Mouse (Mus musculus): ENCODE results near the gene Pigz. TPM values are rescaled to one million over a fixed set of nuclear protein-coding genes. Genes with fewer than 3 reads are reported as not detected.

The Pigz gene
- 1 to 10 TPM; 5.9 to 7.5 TPM for total RNA-seq (2021)
- long read RNA-seq, experiment 1, partial matches to known transcripts, result 1 of 8 reads
- long read RNA-seq, experiment 1, other reads (novel, unspliced or antisense), result 4 of 8 reads
- long read RNA-seq, experiment 2, partial matches to known transcripts, result 0 of 5 reads
- long read RNA-seq, experiment 2, other reads (novel, unspliced or antisense), result 5 of 5 reads

DNA sequence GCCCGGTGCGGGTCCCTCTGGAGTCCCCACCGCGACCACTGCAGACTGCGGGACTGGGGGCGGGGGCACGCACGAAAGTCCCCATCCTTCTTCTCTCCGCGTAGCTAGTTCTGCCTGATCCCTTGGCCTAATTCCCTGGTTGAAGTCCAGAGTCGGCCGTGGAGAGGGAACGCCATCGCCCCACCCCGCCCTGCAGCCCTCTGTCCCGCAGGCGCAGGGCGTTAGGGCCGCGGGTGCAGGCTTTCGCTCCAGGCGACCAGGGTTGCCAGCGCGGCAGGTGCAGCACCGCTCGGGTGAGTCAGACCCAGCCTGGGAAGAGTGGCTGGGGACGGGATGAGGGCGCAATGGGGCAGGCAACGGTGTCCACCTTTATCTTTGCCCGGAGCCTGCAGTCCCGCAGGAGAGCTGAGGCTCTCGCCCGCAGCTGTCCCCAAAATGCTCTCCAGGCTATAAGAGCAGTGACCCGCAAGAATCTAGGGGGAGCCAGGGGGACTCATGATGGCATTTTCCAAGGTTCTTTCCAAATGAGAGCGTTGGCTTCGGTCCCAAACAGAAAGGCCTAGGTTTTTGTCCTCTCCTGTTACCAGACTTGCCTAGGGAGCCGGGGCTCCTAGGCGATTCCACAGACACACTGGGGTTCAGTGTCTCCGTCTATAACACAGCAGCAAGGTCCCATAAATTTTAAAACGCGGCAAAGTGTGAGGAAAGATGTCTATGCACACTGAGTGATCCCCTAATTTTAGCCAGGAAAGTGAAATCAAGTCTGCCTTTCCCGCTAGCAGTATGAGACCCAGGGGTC, at the start of gene Pigz:
Gene Pigz (plus strand): TSS at position 101 of the 799 bp plus-strand sequence.
- peak; percentile 73 for DNase-seq

DNA sequence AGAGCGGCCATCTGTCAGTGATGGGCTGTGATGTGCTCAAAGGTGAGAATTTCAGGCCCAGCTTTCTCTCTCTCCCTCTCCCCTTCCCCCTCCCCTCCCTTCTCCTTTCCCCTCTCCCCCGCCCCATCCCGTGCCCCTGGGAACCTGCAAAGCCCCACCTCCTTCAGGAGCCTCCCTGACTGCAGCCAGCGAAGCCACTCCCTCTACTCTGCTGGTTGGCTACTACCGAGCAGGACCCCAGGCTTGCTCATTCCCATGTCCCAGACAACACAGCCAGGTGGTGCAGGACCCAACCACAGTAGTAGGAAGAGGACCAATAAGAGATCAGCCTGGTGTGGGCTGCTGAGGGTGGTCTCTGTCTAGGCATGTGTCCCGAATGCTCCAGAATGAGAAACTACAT, 49.7 kb upstream of the Pigz start:
- no peak for DNase-seq

DNA sequence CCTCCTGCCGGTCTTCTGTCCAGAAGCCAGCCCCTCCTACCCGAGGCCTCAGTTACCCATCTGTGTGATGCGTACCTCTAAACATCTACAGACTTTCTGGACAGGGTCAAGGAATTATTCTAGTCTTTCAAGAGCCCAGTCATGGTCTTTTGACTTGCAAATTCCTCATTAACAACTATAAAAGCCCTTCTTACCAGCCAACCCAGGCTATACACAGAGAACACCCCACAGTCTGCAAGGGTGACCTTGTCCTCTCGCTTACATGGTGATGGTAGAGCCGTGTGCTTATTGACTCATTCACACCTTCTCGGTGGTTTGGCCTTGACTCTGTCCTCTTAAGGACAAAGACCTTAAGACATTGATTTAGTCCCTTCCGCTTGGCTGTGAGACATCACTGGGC, 42.7 kb upstream of the Pigz start:
- no peak for DNase-seq

DNA sequence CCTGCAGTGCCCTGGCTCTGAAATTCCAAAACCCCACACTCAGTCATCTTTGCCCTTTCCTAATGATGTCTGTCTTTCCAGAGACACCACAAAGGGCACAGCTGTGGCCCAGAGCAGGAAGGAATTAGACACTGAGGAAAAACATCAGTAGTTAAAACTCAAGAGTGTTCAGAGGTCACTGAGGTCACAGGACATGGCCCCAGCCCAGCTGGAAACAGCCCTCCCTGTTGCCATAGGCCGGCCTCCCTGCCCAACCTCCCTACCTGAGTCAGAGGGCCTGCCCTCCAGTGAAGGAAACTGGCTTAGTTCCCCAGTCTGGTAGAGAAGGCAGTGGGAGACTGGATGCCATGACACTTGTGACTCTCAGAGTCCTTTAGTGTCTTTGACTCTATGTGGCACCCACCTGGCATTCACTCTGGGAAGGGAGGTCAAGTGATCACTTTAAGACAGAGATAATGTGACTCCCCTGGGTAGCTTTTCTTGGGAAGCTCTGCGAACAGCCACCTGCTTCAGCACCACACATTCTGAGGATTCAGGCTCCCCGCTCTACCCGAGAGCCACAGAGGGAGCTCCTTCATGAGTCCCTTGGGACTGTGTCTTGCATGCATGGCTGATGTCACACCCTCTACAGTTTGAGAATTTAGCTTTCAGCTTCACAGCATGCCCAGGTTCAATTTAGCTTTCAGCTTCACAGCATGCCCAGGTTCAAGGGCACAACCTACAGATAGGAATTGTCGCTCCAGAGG, 40.1 kb upstream of the Pigz start:
- no peak for DNase-seq

DNA sequence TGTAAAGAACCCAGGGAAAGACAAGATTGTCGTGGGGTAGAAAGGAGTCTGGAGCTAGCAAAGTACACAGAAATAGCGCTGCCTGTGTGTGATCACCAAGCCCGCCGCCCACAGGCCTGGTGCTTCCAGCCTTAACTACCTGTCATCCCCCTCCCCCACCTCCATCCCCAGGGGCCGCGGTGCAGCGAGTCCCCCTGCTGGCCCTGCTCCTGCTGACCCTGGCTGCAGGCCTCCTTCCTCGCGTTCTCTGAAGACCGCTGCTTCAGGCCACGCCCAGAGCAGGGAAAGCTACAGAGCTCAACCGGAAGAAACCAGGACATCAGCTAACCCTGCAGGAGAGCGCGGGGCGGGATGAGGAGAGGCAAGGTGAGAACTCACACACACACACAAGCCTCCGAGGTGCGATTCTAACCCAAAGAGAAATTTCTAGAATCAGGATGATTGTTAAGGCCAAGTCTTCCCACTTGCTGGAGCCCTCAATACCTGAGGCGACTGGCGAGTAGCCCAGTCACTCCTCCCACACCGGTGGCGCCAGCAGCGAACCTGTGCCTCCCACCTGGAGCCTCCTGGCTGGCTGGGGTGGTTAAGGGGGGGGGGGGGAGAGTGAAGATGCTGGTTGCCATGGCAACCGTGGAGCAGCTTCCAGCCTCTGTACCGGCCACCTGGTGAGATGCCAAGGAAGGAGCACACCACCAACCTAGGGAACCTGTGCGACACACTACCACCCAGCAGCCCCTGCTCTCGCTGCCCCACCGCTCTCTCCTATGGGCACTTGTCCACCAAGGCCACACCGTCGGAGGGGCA, 36.5 kb upstream of the Pigz start:
- peak; percentile 23 for DNase-seq

DNA sequence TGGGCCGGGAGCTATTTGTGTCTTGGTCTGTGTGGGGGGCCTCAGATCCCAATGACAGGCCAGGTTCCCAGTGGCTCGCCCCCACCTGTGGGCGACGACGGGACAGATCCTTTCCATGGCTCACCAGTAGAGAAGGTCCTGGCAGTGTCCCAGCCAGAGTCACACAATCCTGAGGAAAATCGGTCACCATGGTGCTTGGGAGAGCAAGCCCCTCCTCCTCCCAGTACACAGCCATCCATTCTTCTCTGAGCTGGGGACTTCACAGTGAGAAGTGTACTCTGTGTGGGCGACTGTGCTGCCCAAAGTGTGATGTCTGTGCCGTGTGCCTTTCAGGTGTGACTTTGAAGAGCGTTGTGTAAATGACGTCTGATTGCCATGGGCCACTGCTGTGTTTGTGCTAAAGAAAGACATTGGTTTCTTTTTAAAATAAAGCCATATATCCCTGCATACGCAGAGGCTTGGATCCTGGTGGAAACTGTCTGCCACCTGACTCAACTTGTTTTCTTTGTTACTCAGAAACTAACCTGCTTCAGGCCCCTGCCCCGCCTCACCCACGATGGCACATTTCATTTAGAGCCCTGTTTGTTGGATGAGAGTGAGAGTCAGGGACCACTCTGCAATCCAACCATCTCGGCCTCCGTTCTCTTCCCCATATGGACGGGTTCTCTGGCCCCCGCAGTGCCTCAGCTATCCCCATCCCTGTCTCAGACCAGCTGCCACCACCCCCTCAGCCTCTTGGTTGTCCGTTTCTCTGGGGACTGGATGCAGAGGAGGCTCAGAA, 34.9 kb upstream of the Pigz start:
- no peak for DNase-seq

DNA sequence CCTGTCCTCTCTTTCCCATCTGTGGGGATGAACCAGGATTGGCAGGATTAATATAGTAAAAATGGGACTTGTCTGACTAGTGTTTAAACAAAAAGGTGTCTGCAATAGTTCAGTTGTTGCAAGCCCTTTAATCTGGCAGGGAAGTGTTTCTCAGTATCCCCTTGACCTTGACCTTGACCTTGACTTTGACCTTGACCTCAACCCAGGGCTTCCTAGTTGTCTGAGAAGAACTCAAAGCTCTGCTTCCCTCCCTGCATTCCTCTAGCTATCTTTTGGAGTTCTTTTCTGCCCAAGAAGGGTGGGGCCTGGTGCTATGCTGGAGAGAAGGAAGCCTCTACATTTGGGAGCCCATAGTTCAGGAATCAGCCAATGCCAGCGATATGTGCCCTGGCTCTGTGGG, 31.8 kb upstream of the Pigz start:
- DNase-seq, result no peak

DNA sequence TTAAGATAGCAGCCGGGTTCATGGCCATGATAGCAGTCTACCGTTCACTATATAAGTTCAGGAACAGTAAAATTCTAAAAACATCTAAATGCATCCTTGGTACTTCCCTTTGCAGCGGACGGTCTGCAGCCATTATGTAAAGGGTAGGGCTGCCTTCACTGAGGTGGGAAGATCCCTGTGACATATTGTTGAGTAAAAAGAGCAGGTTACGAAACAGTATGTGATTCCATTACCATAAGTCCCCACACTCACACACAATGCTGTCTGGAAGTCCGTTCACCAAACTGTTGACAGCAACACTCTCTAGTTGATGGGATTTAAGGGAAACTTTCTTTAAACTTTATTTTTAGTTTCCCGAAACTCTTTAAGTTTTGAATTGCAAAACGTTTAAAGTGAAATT, 30.4 kb upstream of the Pigz start:
- DNase-seq, result no peak

DNA sequence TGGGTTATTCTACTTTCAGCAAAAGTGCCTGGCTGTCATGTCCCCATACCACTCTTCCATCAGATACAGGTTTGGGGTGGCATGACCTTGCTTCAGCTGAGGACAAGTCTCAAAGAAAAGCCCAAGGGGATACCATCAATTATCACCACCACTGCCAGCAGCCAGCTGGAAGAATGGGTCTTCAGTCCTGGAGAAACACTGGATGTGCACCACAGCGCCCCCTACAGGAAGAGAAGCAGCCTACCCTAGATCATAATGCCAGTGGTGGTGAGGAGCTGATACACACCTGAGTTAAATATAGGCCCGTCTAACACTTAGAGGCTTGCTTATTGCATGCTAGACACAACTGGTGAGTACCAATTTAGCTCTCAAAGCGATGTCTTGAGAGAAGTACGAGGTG, 28.3 kb upstream of the Pigz start:
- no peak for DNase-seq

DNA sequence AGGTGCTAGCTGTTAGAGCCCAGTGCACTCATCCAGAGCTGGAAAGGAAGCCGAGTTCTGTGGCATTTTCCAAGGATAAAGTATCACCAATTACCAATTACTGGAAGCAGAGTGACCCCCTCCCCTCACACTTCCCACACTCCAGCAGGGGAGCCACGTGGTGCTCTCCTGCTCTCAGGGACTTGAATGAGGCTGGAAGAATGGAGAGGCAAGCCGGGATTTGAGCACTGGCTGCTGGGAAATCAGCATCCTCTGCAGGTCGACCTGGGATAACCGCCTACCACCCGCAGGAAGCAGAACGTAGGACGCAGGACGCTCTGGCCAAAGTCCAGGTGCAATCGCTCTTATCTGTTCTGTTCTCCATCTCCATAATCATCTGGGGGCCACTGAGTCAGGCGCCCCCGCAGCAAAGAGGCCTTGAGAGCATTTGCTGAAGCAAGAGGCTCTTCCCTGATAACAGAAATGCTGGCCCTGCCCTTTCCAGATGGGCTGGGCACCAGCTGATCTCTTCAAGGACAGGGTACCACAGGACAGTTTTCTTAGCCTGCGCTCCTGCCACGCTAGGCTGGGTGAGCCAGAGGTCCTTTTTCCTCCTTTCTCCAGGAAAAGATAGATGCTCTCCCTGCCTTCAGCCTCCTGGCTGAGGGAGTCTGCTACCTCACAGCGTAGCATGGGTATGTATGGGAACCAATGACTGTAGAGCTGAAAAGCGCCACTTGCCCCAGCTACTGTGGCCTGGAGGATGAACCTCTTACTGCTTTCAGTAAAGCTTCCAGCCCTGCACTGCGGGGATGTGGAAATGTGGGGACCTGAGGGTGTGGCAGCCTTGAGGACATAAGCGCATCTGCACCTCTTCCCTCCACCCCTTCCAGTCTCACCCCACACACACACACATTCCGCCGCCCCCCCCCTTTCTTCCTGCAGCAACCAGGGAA, 27.5 kb upstream of the Pigz start:
- no peak for DNase-seq

DNA sequence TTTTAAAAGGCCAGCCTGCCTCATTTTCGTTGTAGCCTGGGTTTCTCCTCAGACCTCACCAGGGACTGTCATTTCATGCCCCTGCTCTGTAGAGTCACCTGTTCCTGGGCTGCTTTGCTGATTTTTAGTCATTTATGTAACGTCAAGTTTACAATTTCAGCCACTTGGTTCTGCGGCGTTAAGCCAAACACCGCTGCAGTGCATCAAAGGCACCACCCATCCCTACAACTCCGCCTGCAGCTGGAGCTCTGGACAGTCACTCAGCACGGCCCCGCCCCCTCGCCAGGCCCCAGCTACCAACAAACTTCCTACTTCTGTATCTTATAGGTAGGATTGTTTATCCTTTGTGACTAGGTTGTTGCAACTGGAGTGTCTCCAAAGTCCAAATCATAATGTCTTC, 26.8 kb upstream of the Pigz start:
- DNase-seq, result peak; percentile 35

DNA sequence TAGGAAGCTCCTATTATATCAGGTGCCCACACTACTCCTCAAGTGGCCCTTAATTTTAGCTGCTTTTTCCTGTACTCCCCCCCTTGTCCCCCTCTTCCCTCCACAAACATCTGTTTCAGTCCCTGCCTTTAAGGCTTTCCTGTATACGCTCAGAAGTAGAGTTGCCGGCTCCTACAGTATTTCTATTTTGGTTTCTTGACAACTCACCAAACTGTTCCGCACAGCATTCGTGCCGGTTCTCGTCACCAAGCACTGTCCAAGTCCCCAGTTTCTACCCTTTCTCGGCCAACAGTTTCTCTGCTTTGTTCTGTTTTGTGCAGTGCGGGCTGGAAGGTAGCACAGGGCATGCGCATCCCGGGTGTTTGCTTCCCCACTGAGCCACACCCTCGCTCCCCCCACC, 24.7 kb upstream of the Pigz start:
- DNase-seq, result no peak

DNA sequence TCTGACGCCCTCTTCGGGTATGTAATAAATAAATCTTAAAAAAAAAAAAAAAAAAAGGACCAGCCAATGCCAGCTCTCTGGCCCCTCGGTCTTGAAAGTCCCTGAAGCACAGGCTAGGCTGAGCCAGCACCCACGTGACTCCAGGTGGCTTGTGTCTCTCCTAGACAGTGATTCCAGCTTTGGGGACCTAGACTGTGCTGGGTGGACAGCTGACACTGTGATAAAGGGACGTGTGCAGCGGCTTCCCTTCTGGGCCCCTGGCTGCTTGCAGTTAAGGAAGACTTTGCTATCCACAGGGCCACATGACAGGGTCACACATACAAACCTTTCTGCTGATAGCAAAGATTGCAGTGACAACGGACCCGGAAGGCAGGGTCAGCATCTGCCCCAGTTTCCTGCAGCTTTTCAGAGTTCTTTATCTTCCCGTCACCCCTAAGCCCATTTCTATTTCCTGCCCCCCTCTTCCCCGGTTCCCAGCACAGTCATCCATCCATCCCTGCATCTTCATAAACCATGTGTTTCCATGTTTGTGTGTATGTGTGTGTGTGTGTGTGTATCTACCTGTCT, 23.3 kb upstream of the Pigz start:
- no peak for DNase-seq

DNA sequence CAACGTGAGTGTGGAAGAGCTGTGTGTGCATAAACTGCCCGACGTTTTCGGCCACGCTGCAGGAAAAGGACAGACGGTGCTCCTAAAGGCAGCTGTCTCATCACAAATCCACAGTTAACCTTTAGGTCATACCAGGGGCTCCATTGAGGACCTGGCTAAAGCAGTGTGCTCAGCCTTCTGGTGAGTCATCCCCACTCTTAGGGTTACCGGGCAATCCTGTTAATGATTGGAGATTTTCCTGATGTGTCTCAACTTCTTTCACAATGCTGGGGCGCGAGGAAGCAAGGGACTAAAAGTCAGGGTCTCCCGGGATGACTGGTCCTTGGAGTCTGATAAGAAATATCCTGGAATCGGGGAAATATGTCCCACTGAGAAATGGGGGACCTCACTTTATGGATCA, 15.9 kb upstream of the Pigz start:
- no peak for DNase-seq

DNA sequence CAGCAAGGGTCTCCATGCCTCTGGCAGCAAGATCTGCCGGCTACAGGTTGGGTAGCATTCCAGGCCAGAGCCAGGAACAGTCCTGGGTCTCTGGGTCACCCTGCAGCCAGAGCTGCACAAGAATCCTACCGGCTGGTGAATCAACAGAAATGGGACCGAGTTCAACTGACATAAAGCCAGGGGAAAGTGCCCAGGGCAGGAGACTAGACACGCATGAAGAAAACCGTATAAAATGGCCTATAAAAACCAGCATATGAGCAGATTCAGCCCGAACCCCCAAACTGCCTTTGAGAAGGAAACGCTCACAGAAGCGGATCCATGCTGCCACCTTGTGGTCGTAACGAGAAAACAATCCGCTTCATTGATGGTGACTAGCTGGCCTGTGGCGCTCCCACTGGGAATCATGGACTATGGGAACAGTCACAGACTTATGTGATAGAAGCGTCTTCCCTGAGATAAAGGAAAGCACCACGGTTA, 15.4 kb upstream of the Pigz start:
- peak; percentile 73 for DNase-seq

DNA sequence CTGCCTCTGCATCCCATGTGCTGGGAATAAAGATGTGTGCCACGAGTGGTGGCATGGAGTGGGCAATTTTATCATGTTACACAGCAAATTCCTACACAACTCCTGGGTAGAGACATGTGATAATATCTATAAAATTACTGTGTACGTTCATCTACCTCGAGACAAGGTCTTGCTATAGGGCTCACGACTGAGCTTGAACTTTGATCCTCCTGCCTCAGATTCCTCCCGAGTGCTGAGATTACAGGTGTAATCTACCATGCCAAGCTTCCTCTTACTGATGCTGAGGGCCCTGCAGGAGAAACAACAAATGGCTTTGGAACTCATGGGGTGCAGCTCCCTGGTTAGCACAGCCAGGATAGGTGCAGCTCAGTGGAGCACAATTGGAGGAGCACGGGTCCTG, 9.3 kb upstream of the Pigz start:
- DNase-seq, result no peak

DNA sequence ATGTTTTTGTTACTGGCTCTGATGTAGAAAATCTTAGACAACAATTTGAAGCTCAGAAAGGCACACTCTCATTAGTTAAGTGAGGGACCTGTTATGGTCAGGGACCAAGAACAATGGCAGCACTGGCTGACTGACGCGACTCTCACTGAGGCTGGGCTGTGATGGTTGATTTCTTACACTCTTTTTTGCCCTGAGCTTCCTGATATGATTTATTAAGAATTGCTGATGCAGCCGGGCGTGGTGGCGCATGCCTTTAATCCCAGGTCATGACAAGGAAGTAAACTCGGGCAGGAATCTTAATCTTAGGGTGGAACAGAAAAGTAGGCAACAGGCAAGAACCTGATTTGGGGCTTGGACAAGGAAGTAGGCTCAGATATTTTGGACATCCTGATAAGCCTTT, 7.6 kb upstream of the Pigz start:
- DNase-seq, result no peak

DNA sequence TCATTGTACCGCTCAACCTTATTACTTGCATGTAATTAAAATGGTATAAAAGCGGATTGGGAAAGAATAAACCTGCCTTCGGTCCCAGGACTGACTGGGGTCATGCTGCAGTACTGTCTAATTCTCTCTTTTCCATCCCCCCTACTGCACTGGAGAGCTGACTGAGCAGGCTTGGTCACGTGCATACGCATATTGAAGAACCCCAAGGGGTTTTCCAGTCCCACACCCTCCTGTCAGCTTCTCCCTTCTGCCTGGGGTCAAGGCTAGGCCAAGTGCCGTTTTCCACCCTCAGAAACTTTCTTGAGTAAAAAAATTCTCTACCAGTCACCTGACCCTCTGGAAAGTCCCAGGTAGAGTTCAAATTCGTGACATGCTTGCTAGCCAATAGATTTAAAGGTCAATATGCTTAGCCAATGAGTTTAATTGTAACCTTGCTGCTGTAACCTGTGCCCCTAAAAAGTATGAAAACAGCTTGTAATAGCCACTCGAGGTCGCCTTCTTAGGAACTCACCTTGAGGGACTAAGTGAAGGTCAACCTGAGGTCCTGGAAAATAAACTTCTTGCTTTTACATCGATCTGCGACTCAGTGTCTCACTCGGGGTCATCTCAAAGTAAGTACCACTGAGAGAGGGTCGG, 7.0 kb upstream of the Pigz start:
- no peak for DNase-seq

DNA sequence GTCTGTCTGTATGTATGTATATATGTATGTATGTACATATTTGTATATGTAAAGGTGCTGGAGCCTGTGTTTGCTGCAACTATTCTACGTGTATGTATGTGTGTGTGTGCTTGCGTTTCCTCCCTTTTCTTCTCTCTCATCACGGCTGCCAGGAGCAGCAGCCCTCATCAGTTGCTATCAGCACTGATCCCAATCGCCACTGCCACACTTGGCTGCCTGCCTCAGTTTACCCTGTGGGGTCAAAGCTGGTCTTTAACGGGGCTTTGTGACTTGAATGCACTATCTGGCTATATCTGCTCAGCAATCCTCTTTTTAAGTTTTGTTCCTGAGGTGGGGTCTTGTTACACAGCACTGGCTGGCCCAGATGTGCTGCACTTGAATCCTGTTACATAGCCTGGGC, 6.2 kb upstream of the Pigz start:
- DNase-seq, result no peak

DNA sequence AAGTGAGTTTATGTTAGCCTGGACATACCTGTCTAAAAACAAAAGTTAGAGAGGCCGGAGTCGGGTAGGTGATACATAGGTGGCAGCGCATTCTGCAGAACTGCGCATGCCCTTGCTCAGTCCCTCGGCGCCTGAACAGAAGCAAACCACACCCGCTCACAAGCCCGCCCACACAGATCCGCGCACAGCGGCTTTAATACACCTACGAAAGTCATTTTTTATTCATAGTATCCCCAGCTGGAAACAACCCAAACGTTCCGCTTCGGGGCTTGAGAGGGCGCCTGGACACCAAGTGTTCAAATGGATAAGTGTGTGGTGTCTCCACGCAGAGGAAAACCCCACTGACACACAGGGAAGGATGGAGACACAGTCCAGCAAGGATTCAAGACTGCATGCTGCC, 2.3 kb upstream of the Pigz start:
- no peak for DNase-seq
